Mouse (Mus musculus): Measurements from ENCODE around the gene Add2. TPM values are rescaled to one million over a fixed set of nuclear protein-coding genes. Genes with fewer than 3 reads are reported as not detected.

Add2 gene
- polyA plus RNA-seq, 1 experiment from 2014 or later = 108 TPM

GRCm38 (mm10) chr6:86066727-86067126 is 38.2 kb downstream of the Add2 start:
- peaks cover 70% of the 10 kb centered on the region for H3K4me1 ChIP-seq (ENCODE audit: control insufficient read depth, insufficient read depth, low read length)
- H3K27me3 ChIP-seq (replicated peaks; ENCODE audit: control insufficient read depth, insufficient read depth, low read length) = no peaks in the 10 kb centered on the region
- H3K4me3 ChIP-seq (ENCODE audit: low read depth, low read length) = no peak overlapping the region
- H3K9me3 ChIP-seq (replicated peaks; ENCODE audit: control insufficient read depth, low read length) = no peaks in the 10 kb centered on the region
- WGBS = 79% methylated on average over 6 of the region's 6 CpGs
- no peaks in the 10 kb centered on the region for H3K36me3 ChIP-seq (ENCODE audit: control insufficient read depth, insufficient read depth, low read length)
- ATAC-seq = no peak
- peak overlapping the region; percentile 44; the same call in 1 of the 2 replicates for H3K27ac ChIP-seq (ENCODE audit: low read depth, low read length)
- DNase-seq (ENCODE audit: low spot score) = no peak
- H3K4me2 ChIP-seq (ENCODE audit: low read length) = no peak overlapping the region
- no peak overlapping the region for H3K9ac ChIP-seq (ENCODE audit: low read length)

- ATAC-seq = no peak
- Histone ChIP-seq H3K27ac (ENCODE audit: low read depth, low read length) (peak overlapping the region; percentile 44; the same call in 1 of the 2 replicates), H3K9me3 (replicated peaks; ENCODE audit: control insufficient read depth, low read length) (no peaks in the 10 kb centered on the region), H3K4me1 (ENCODE audit: control insufficient read depth, insufficient read depth, low read length) (peaks cover 66% of the 10 kb centered on the region), H3K4me3 (ENCODE audit: low read depth, low read length) (no peak overlapping the region), H3K36me3 (ENCODE audit: control insufficient read depth, insufficient read depth, low read length) (no peaks in the 10 kb centered on the region), H3K27me3 (replicated peaks; ENCODE audit: control insufficient read depth, insufficient read depth, low read length) (no peaks in the 10 kb centered on the region), H3K9ac (ENCODE audit: low read length) (no peak overlapping the region), H3K4me2 (ENCODE audit: low read length) (no peak overlapping the region)
- no peak for DNase-seq (ENCODE audit: low spot score)
- 49% methylated on average over 5 of the region's 5 CpGs for WGBS
Observed at GRCm38 (mm10) chr6:86067145-86067544, 38.7 kb downstream of the Add2 start.

- Histone ChIP-seq H3K27ac (ENCODE audit: low read depth, low read length) (peak overlapping the region; percentile 68), H3K9me3 (replicated peaks; ENCODE audit: control insufficient read depth, low read length) (no peaks in the 10 kb centered on the region), H3K9ac (ENCODE audit: low read length) (no peak overlapping the region), H3K4me2 (ENCODE audit: low read length) (no peak overlapping the region), H3K27me3 (replicated peaks; ENCODE audit: control insufficient read depth, insufficient read depth, low read length) (no peaks in the 10 kb centered on the region), H3K4me3 (ENCODE audit: low read depth, low read length) (no peak overlapping the region), H3K36me3 (ENCODE audit: control insufficient read depth, insufficient read depth, low read length) (no peaks in the 10 kb centered on the region), H3K4me1 (ENCODE audit: control insufficient read depth, insufficient read depth, low read length) (peaks cover 47% of the 10 kb centered on the region)
- DNase-seq (ENCODE audit: low spot score) (peak; percentile 72), ATAC-seq (peak; percentile 36; the same call in 1 of the 2 replicates)
- 57% methylated on average over 5 of the region's 5 CpGs for WGBS
Observed at GRCm38 (mm10) chr6:86069009-86069408, 40.5 kb downstream of the Add2 start.

- H3K4me2 ChIP-seq (ENCODE audit: low read length) = no peak overlapping the region
- 90% methylated on average over 3 of the region's 3 CpGs for WGBS
- peaks cover 40% of the 10 kb centered on the region for H3K4me1 ChIP-seq (ENCODE audit: control insufficient read depth, insufficient read depth, low read length)
- no peak for ATAC-seq
- no peak overlapping the region for H3K9ac ChIP-seq (ENCODE audit: low read length)
- no peaks in the 10 kb centered on the region for H3K9me3 ChIP-seq (replicated peaks; ENCODE audit: control insufficient read depth, low read length)
- H3K27me3 ChIP-seq (replicated peaks; ENCODE audit: control insufficient read depth, insufficient read depth, low read length) = no peaks in the 10 kb centered on the region
- no peak overlapping the region for H3K4me3 ChIP-seq (ENCODE audit: low read depth, low read length)
- H3K36me3 ChIP-seq (ENCODE audit: control insufficient read depth, insufficient read depth, low read length) = no peaks in the 10 kb centered on the region
- H3K27ac ChIP-seq (ENCODE audit: low read depth, low read length) = peak overlapping the region; percentile 68
- no peak for DNase-seq (ENCODE audit: low spot score)
Observed at GRCm38 (mm10) chr6:86069856-86070255, 41.4 kb downstream of the Add2 start.

- H3K4me1 ChIP-seq (ENCODE audit: control insufficient read depth, insufficient read depth, low read length) = peaks cover 36% of the 10 kb centered on the region
- peak overlapping the region; percentile 68; the same call in 1 of the 2 replicates for H3K27ac ChIP-seq (ENCODE audit: low read depth, low read length)
- H3K27me3 ChIP-seq (replicated peaks; ENCODE audit: control insufficient read depth, insufficient read depth, low read length) = no peaks in the 10 kb centered on the region
- H3K36me3 ChIP-seq (ENCODE audit: control insufficient read depth, insufficient read depth, low read length) = no peaks in the 10 kb centered on the region
- DNase-seq (ENCODE audit: low spot score) = no peak
- no peaks in the 10 kb centered on the region for H3K9me3 ChIP-seq (replicated peaks; ENCODE audit: control insufficient read depth, low read length)
- no peak for ATAC-seq
- H3K9ac ChIP-seq (ENCODE audit: low read length) = no peak overlapping the region
- H3K4me2 ChIP-seq (ENCODE audit: low read length) = no peak overlapping the region
- 80% methylated on average over 7 of the region's 7 CpGs for whole genome bisulfite sequencing
- H3K4me3 ChIP-seq (ENCODE audit: low read depth, low read length) = no peak overlapping the region
Observed at GRCm38 (mm10) chr6:86070277-86070676, 41.8 kb downstream of the Add2 start.

- H3K9me3 ChIP-seq (replicated peaks; ENCODE audit: control insufficient read depth, low read length) = no peaks in the 10 kb centered on the region
- no peak overlapping the region for H3K4me3 ChIP-seq (ENCODE audit: low read depth, low read length)
- H3K4me2 ChIP-seq (ENCODE audit: low read length) = no peak overlapping the region
- no peak overlapping the region for H3K9ac ChIP-seq (ENCODE audit: low read length)
- no peak overlapping the region for H3K27ac ChIP-seq (ENCODE audit: low read depth, low read length)
- H3K27me3 ChIP-seq (replicated peaks; ENCODE audit: control insufficient read depth, insufficient read depth, low read length) = no peaks in the 10 kb centered on the region
- no peak for ATAC-seq
- 91% methylated on average over 3 of the region's 3 CpGs for WGBS
- H3K36me3 ChIP-seq (ENCODE audit: control insufficient read depth, insufficient read depth, low read length) = no peaks in the 10 kb centered on the region
- DNase-seq (ENCODE audit: low spot score) = no peak
- H3K4me1 ChIP-seq (ENCODE audit: control insufficient read depth, insufficient read depth, low read length) = peaks cover 9% of the 10 kb centered on the region
Observed at GRCm38 (mm10) chr6:86073882-86074281, 45.4 kb downstream of the Add2 start.

GRCm38 (mm10) chr6:86074538-86075204 is 46.2 kb downstream of the Add2 start:
- Histone ChIP-seq H3K4me2 (ENCODE audit: low read length) (no peak overlapping the region), H3K9ac (ENCODE audit: low read length) (no peak overlapping the region), H3K27me3 (replicated peaks; ENCODE audit: control insufficient read depth, insufficient read depth, low read length) (no peaks in the 10 kb centered on the region), H3K36me3 (ENCODE audit: control insufficient read depth, insufficient read depth, low read length) (no peaks in the 10 kb centered on the region), H3K4me3 (ENCODE audit: low read depth, low read length) (no peak overlapping the region), H3K27ac (ENCODE audit: low read depth, low read length) (no peak overlapping the region), H3K9me3 (replicated peaks; ENCODE audit: control insufficient read depth, low read length) (no peaks in the 10 kb centered on the region), H3K4me1 (ENCODE audit: control insufficient read depth, insufficient read depth, low read length) (peaks cover 6% of the 10 kb centered on the region)
- DNase-seq (ENCODE audit: low spot score) = no peak
- WGBS = 92% methylated on average over 8 of the region's 8 CpGs
- no peak for ATAC-seq

DNA sequence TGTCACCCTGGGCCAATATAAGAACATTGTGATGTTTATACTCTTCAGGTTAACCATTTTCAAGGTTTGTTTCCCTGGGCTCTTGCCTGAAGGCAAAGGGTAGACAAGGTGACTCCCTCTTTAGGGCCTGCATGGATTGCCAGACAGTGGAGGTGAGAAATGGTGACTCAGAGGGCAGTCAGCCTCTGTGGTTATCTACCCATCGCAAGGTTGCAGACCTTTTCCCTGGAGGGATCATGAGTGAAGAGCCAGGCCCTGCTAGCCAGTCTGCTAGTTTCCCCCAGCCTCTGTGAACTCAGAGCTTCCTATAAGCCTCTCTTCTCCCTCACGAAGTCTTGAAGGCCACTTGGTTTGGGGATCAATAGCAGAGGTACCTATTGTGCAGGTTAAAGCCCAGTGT is 48.0 kb downstream of the Add2 start:
- DNase-seq (ENCODE audit: low spot score) = no peak
- H3K27me3 ChIP-seq (replicated peaks; ENCODE audit: control insufficient read depth, insufficient read depth, low read length) = no peaks in the 10 kb centered on the region
- no peak overlapping the region for H3K27ac ChIP-seq (ENCODE audit: low read depth, low read length)
- H3K4me2 ChIP-seq (ENCODE audit: low read length) = no peak overlapping the region
- H3K36me3 ChIP-seq (ENCODE audit: control insufficient read depth, insufficient read depth, low read length) = no peaks in the 10 kb centered on the region
- H3K9me3 ChIP-seq (replicated peaks; ENCODE audit: control insufficient read depth, low read length) = no peaks in the 10 kb centered on the region
- no peak overlapping the region for H3K4me3 ChIP-seq (ENCODE audit: low read depth, low read length)
- H3K4me1 ChIP-seq (ENCODE audit: control insufficient read depth, insufficient read depth, low read length) = no peaks in the 10 kb centered on the region; the same call in 1 of the 2 replicates
- ATAC-seq = no peak
- H3K9ac ChIP-seq (ENCODE audit: low read length) = no peak overlapping the region
- WGBS = 88% methylated on average over 2 of the region's 2 CpGs

GRCm38 (mm10) chr6:86077880-86078279 is 49.4 kb downstream of the Add2 start:
- ATAC-seq (no peak), DNase-seq (ENCODE audit: low spot score) (no peak)
- 82% methylated on average over 5 of the region's 5 CpGs for WGBS
- Histone ChIP-seq H3K9me3 (replicated peaks; ENCODE audit: control insufficient read depth, low read length) (no peaks in the 10 kb centered on the region), H3K27ac (ENCODE audit: low read depth, low read length) (no peak overlapping the region), H3K9ac (ENCODE audit: low read length) (no peak overlapping the region), H3K27me3 (replicated peaks; ENCODE audit: control insufficient read depth, insufficient read depth, low read length) (no peaks in the 10 kb centered on the region), H3K4me3 (ENCODE audit: low read depth, low read length) (no peak overlapping the region), H3K4me2 (ENCODE audit: low read length) (no peak overlapping the region), H3K4me1 (ENCODE audit: control insufficient read depth, insufficient read depth, low read length) (no peaks in the 10 kb centered on the region; the same call in 1 of the 2 replicates), H3K36me3 (ENCODE audit: control insufficient read depth, insufficient read depth, low read length) (no peaks in the 10 kb centered on the region)
